Mouse (Mus musculus): ENCODE data around the gene Pxk. TPM values are rescaled to one million over a fixed set of nuclear protein-coding genes. Genes with fewer than 3 reads are reported as not detected.
A peak's percentile ranks its signal among the peaks of the same experiment; 100 is the strongest.

The Pxk gene
- polyA plus RNA-seq (2015; fragmentation: Nextera tagmentation; extraction: Ambion mirVana), result 39.0 and 39.6 TPM in 2 replicates

- no peaks in the 10 kb centered on the region for H3K9me3 ChIP-seq
- no peaks in the 10 kb centered on the region for H3K36me3 ChIP-seq
- H3K27ac ChIP-seq, result 0 out of 2 replicates have a peak within 1 kb of the TSS, but pooled peaks have one; percentile 52
- peak within 1 kb of the TSS; percentile 80 for H3K4me2 ChIP-seq
- H3K4me1 ChIP-seq, result peaks cover 9% of the 10 kb centered on the region
- H3K4me3 ChIP-seq (replicated peaks), result peak within 1 kb of the TSS; percentile 84
- H3K27me3 ChIP-seq (replicated peaks), result no peaks in the 10 kb centered on the region
- under 1% methylated on average over 80 of the region's 89 CpGs for WGBS
- ATAC-seq (ENCODE audit: insufficient read depth, low FRiP score, low read depth), result peak; percentile 91
- H3K9ac ChIP-seq, result peak within 1 kb of the TSS; percentile 79
Observed at GRCm38 (mm10) chr14:8097978-8098686, at the start of gene Pxk. Gene Pxk, plus strand, starts transcription at chr14:8098211.

- H3K27ac ChIP-seq, result no peak overlapping the region
- no peak for ATAC-seq (ENCODE audit: insufficient read depth, low FRiP score, low read depth)
- 0 out of 2 replicates have a peak, but pooled peaks cover 3% of the 10 kb centered on the region for H3K36me3 ChIP-seq
- no peak overlapping the region for H3K9ac ChIP-seq
- no peak overlapping the region for H3K4me3 ChIP-seq (replicated peaks)
- H3K9me3 ChIP-seq, result no peaks in the 10 kb centered on the region
- no peaks in the 10 kb centered on the region for H3K4me1 ChIP-seq
- no peaks in the 10 kb centered on the region for H3K27me3 ChIP-seq (replicated peaks)
- 83% methylated on average over 10 of the region's 10 CpGs for WGBS
- H3K4me2 ChIP-seq, result no peak overlapping the region
Observed at GRCm38 (mm10) chr14:8049334-8049733, 48.7 kb upstream of the Pxk start.

- Histone ChIP-seq H3K36me3 (no peaks in the 10 kb centered on the region), H3K9me3 (no peaks in the 10 kb centered on the region), H3K9ac (no peak overlapping the region), H3K4me1 (no peaks in the 10 kb centered on the region), H3K27ac (no peak overlapping the region), H3K4me2 (no peak overlapping the region), H3K4me3 (replicated peaks) (no peak overlapping the region), H3K27me3 (replicated peaks) (no peaks in the 10 kb centered on the region)
- 86% methylated on average over 2 of the region's 2 CpGs for WGBS
- no peak for ATAC-seq (ENCODE audit: insufficient read depth, low FRiP score, low read depth)
Observed at GRCm38 (mm10) chr14:8051869-8052268, 46.1 kb upstream of the Pxk start.

- H3K4me3 ChIP-seq (replicated peaks), result no peak overlapping the region
- no peaks in the 10 kb centered on the region for H3K27me3 ChIP-seq (replicated peaks)
- H3K36me3 ChIP-seq, result no peaks in the 10 kb centered on the region
- ATAC-seq (ENCODE audit: insufficient read depth, low FRiP score, low read depth), result no peak
- no peak overlapping the region for H3K27ac ChIP-seq
- H3K9me3 ChIP-seq, result no peaks in the 10 kb centered on the region
- H3K4me1 ChIP-seq, result no peaks in the 10 kb centered on the region
- no peak overlapping the region for H3K4me2 ChIP-seq
- WGBS, result 98% methylated on average over 7 of the region's 7 CpGs
- H3K9ac ChIP-seq, result no peak overlapping the region
Observed at GRCm38 (mm10) chr14:8052661-8053060, 45.4 kb upstream of the Pxk start.

GRCm38 (mm10) chr14:8054310-8055102 lies 43.5 kb upstream of the Pxk start:
- Histone ChIP-seq H3K27me3 (replicated peaks) (no peaks in the 10 kb centered on the region), H3K4me2 (no peak overlapping the region), H3K4me1 (no peaks in the 10 kb centered on the region), H3K36me3 (no peaks in the 10 kb centered on the region), H3K9me3 (no peaks in the 10 kb centered on the region), H3K27ac (no peak overlapping the region), H3K4me3 (replicated peaks) (no peak overlapping the region), H3K9ac (no peak overlapping the region)
- ATAC-seq (ENCODE audit: insufficient read depth, low FRiP score, low read depth), result peak; percentile 87
- WGBS, result 45% methylated on average over 17 of the region's 17 CpGs

GRCm38 (mm10) chr14:8056076-8056475 lies 41.9 kb upstream of the Pxk start:
- Histone ChIP-seq H3K36me3 (no peaks in the 10 kb centered on the region), H3K4me2 (no peak overlapping the region), H3K27me3 (replicated peaks) (no peaks in the 10 kb centered on the region), H3K9me3 (no peaks in the 10 kb centered on the region), H3K4me3 (replicated peaks) (no peak overlapping the region), H3K9ac (no peak overlapping the region), H3K27ac (no peak overlapping the region), H3K4me1 (no peaks in the 10 kb centered on the region)
- ATAC-seq (ENCODE audit: insufficient read depth, low FRiP score, low read depth), result no peak
- WGBS, result 84% methylated on average over 5 of the region's 5 CpGs

GRCm38 (mm10) chr14:8059938-8060337 lies 38.1 kb upstream of the Pxk start:
- ATAC-seq (ENCODE audit: insufficient read depth, low FRiP score, low read depth), result no peak
- no peaks in the 10 kb centered on the region for H3K27me3 ChIP-seq (replicated peaks)
- WGBS, result 87% methylated on average over 7 of the region's 7 CpGs
- no peaks in the 10 kb centered on the region for H3K4me1 ChIP-seq
- no peak overlapping the region for H3K4me3 ChIP-seq (replicated peaks)
- no peaks in the 10 kb centered on the region for H3K36me3 ChIP-seq
- no peak overlapping the region for H3K4me2 ChIP-seq
- no peaks in the 10 kb centered on the region for H3K9me3 ChIP-seq
- H3K9ac ChIP-seq, result no peak overlapping the region
- H3K27ac ChIP-seq, result no peak overlapping the region

- Histone ChIP-seq H3K27me3 (replicated peaks) (no peaks in the 10 kb centered on the region), H3K36me3 (no peaks in the 10 kb centered on the region), H3K4me1 (no peaks in the 10 kb centered on the region), H3K4me2 (no peak overlapping the region), H3K27ac (no peak overlapping the region), H3K9ac (no peak overlapping the region), H3K9me3 (no peaks in the 10 kb centered on the region), H3K4me3 (replicated peaks) (no peak overlapping the region)
- peak; percentile 66; the same call in 1 of the 2 replicates for ATAC-seq (ENCODE audit: insufficient read depth, low FRiP score, low read depth)
- 19% methylated on average over 3 of the region's 3 CpGs for WGBS
Observed at GRCm38 (mm10) chr14:8062076-8062475, 35.9 kb upstream of the Pxk start.

- WGBS, result 57% methylated on average over 3 of the region's 3 CpGs
- H3K4me1 ChIP-seq, result no peaks in the 10 kb centered on the region
- H3K9me3 ChIP-seq, result no peaks in the 10 kb centered on the region
- no peak overlapping the region for H3K9ac ChIP-seq
- no peak for ATAC-seq (ENCODE audit: insufficient read depth, low FRiP score, low read depth)
- no peaks in the 10 kb centered on the region for H3K27me3 ChIP-seq (replicated peaks)
- no peak overlapping the region for H3K4me2 ChIP-seq
- H3K27ac ChIP-seq, result no peak overlapping the region
- H3K36me3 ChIP-seq, result no peaks in the 10 kb centered on the region
- no peak overlapping the region for H3K4me3 ChIP-seq (replicated peaks)
Observed at GRCm38 (mm10) chr14:8062537-8063301, 35.3 kb upstream of the Pxk start.

- Histone ChIP-seq H3K9me3 (no peaks in the 10 kb centered on the region), H3K36me3 (no peaks in the 10 kb centered on the region), H3K4me3 (replicated peaks) (no peak overlapping the region), H3K9ac (no peak overlapping the region), H3K4me2 (no peak overlapping the region), H3K4me1 (no peaks in the 10 kb centered on the region), H3K27ac (no peak overlapping the region), H3K27me3 (replicated peaks) (no peaks in the 10 kb centered on the region)
- 82% methylated on average over 8 of the region's 8 CpGs for whole genome bisulfite sequencing
- ATAC-seq (ENCODE audit: insufficient read depth, low FRiP score, low read depth), result 0 out of 2 replicates have a peak, but pooled peaks have one; percentile 22
Observed at GRCm38 (mm10) chr14:8063835-8064785, 33.9 kb upstream of the Pxk start.

- Histone ChIP-seq H3K4me3 (replicated peaks) (peak within 1 kb of the TSS; percentile 79), H3K27me3 (replicated peaks) (no peaks in the 10 kb centered on the region), H3K9me3 (no peaks in the 10 kb centered on the region), H3K36me3 (0 out of 2 replicates have a peak, but pooled peaks cover 8% of the 10 kb centered on the region), H3K9ac (peak within 1 kb of the TSS; percentile 78), H3K4me1 (peaks cover 11% of the 10 kb centered on the region; the same call in 1 of the 2 replicates), H3K4me2 (peak within 1 kb of the TSS; percentile 89), H3K27ac (peak within 1 kb of the TSS; percentile 98)
- WGBS, result under 1% methylated on average over 47 of the region's 47 CpGs
- ATAC-seq (ENCODE audit: insufficient read depth, low FRiP score, low read depth), result peak; percentile 97
Observed at GRCm38 (mm10) chr14:8080165-8080679, 17.8 kb upstream of the Pxk start, which contains the start of gene Rpp14. Gene Rpp14, plus strand, starts transcription at chr14:8080367.
